In the genomic region with DNA sequence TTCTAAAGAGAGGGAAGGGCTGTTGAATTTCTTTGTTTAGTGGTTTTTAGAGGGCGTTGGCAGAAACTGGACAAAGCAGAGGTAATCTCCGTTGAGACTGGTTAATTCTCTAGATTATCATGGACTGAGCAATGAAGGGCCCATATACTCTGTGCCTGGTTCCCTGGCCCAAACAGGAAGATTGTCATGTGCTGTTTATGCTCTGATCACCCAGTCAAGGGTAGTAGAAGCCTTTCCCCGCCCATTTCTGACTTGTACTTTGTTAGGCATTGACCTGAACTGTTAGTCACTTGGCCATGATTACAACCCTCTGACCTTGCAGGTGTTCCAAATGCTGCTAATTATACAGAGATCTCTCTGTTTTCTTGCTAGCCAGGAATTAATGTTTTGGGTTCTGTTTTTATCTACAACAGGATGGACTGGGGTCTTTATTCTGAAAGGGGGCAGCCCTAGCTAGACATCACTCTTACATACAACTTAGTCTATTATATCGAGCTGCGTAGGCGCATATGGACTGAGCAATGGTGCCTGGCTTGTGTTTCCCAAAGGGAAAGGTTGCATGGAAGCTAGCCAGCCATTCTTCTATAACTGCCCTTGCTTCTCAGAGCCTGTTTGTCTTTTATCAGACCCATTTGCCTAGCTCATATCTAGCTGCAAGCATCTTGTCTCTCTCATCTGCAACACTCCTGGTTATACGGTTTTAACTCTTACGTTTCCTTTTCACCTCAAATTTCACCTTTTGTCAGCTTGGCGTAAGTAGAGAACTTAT, we compare ENCODE assay signal across 20 mouse cellular contexts.
DNase-seq lines count a peak whose midpoint lies in the region; TF ChIP-seq lines count a peak whose summit lies in the region.
"Had no signal": no experiment of that assay in that cellular context is flagged by ENCODE, and none has a peak within 500 bp of the region (broad histone marks: within the 10 kb centered on the region; RNA-seq: fewer than 3 reads in every experiment).

No protein-coding gene starts in this region.

- no peaks in the 10 kb centered on the region for H3K36me3 ChIP-seq in spleen, adult 2 months (ENCODE audit: control insufficient read depth, insufficient read depth, low read length)
- no peaks in the 10 kb centered on the region for H3K36me3 ChIP-seq in small intestine, adult 2 months (ENCODE audit: control insufficient read depth, insufficient read depth, low read length)
- H3K36me3 ChIP-seq: embryonic facial prominence, embryonic 10.5 days; hindbrain, embryonic 13.5 days; limb, embryonic 12.5 days; liver, embryonic 15.5 days; midbrain, embryonic 13.5 days had no signal

- no peak overlapping the region for H3K4me3 ChIP-seq in gastrocnemius, adult 2 months
- no peak overlapping the region for H3K4me3 ChIP-seq in spleen, adult 2 months (ENCODE audit: extremely low read depth, insufficient read depth, insufficient read length)
- H3K4me3 ChIP-seq in small intestine, adult 2 months (ENCODE audit: low read depth, low read length): no peak overlapping the region
- H3K4me3 ChIP-seq in lung, adult 2 months (replicated peaks; ENCODE audit: extremely low read depth, low read depth, low read length): no peak overlapping the region
- H3K4me3 ChIP-seq: embryonic facial prominence, embryonic 10.5 days; hindbrain, embryonic 13.5 days; limb, embryonic 12.5 days; liver, embryonic 15.5 days; midbrain, embryonic 13.5 days; myocyte had no signal

- 89% methylated on average over 9 of the region's 9 CpGs for WGBS in spleen, adult 2 months
- WGBS in small intestine, adult 2 months: 54% methylated on average over 9 of the region's 9 CpGs
- 76% methylated on average over 9 of the region's 9 CpGs for WGBS in lung, adult 2 months

- TF ChIP-seq CTCF in gastrocnemius, adult 2 months (IDR thresholded peaks at IDR 0.05): no peak
- TF ChIP-seq CTCF in spleen, adult 2 months (IDR thresholded peaks at IDR 0.05; ENCODE audit: extremely low read depth, insufficient read depth, insufficient read length, insufficient replicate concordance): no peak
- no peak for TF ChIP-seq CTCF in small intestine, adult 2 months (IDR thresholded peaks at IDR 0.05; ENCODE audit: extremely low read depth, insufficient read length, insufficient replicate concordance, low read depth, low read length)
- TF ChIP-seq CTCF in lung, adult 2 months (IDR thresholded peaks at IDR 0.05; ENCODE audit: insufficient read depth, low read length): no peak

- no peak for TF ChIP-seq POLR2A in spleen, adult 2 months (IDR thresholded peaks at IDR 0.05; ENCODE audit: low read depth, low read length)
- no peak for TF ChIP-seq POLR2A in small intestine, adult 2 months (IDR thresholded peaks at IDR 0.05; ENCODE audit: low read depth, low read length)
- no peak for TF ChIP-seq POLR2A in lung, adult 2 months (IDR thresholded peaks at IDR 0.05; ENCODE audit: borderline replicate concordance, extremely low read depth, low read depth, low read length)

- peaks cover 16% of the 10 kb centered on the region for H3K4me1 ChIP-seq in spleen, adult 2 months (ENCODE audit: control insufficient read depth, insufficient read depth, insufficient read length)
- peaks cover 13% of the 10 kb centered on the region; the same call in 1 of the 2 replicates for H3K4me1 ChIP-seq in small intestine, adult 2 months (ENCODE audit: control insufficient read depth, insufficient read depth, insufficient read length, low read length)
- H3K4me1 ChIP-seq in lung, adult 2 months (ENCODE audit: control insufficient read depth, insufficient read depth, low read length): peaks cover 2% of the 10 kb centered on the region
- H3K4me1 ChIP-seq: hindbrain, embryonic 13.5 days; liver, embryonic 15.5 days; midbrain, embryonic 13.5 days had no signal

- H3K27me3 ChIP-seq in spleen, adult 2 months (ENCODE audit: control insufficient read depth, insufficient read depth, low read length): no peaks in the 10 kb centered on the region
- H3K27me3 ChIP-seq in small intestine, adult 2 months (ENCODE audit: control insufficient read depth, insufficient read depth, low read length): no peaks in the 10 kb centered on the region
- H3K27me3 ChIP-seq: CH12.LX; hindbrain, embryonic 13.5 days; limb, embryonic 12.5 days; liver, embryonic 15.5 days; midbrain, embryonic 13.5 days had no signal

- no peak for DNase-seq in gastrocnemius, adult 2 months
- DNase-seq in gastrocnemius, postnatal 4 days (ENCODE audit: low spot score in 2 of 2): no peak
- no peak for DNase-seq in spleen, adult 2 months (ENCODE audit: low read depth in 1 of 2, low spot score in 2 of 2)
- DNase-seq in spleen, postnatal 14 days (ENCODE audit: low spot score in 2 of 2): no peak
- no peak for DNase-seq in lung, adult 2 months
- DNase-seq in thymus, postnatal 25 days: no peak
- DNase-seq: cerebellum, adult 2 months; gastrocnemius, postnatal 14 days; heart, postnatal 10 days; lung, postnatal 10 days; spleen, adult 18-20 months had no signal

- H3K27ac ChIP-seq in gastrocnemius, adult 2 months: peak overlapping the region; percentile 28; the same call in 1 of the 2 replicates
- peak overlapping the region; percentile 41; the same call in 1 of the 2 replicates for H3K27ac ChIP-seq in spleen, adult 2 months (ENCODE audit: insufficient read depth, low read length)
- peak overlapping the region; percentile 87 for H3K27ac ChIP-seq in small intestine, adult 2 months (ENCODE audit: insufficient read depth, low read depth, low read length)
- H3K27ac ChIP-seq: embryonic facial prominence, embryonic 10.5 days; hindbrain, embryonic 13.5 days; kidney, postnatal 0 days; limb, embryonic 12.5 days; liver, embryonic 15.5 days; midbrain, embryonic 13.5 days had no signal

- intact Hi-C loops in gastrocnemius, adult 2 months (cut with DNase I): no loop called here

Comparison
In these comparisons a context has a peak if more than half of its experiments do, and no peak if none do; other contexts are left out.
1. H3K27ac ChIP-seq: peak in every context shown above with its lines; median percentile 87 in small intestine, adult 2 months; 41 in spleen, adult 2 months; 28 in gastrocnemius, adult 2 months.